Mouse (Mus musculus): Measurements from ENCODE around the gene 2010003K11Rik. TPM values are rescaled to one million over a fixed set of nuclear protein-coding genes. Genes with fewer than 3 reads are reported as not detected.

2010003K11Rik gene
- total and polyA plus RNA-seq, 3 experiments = not detected

DNA sequence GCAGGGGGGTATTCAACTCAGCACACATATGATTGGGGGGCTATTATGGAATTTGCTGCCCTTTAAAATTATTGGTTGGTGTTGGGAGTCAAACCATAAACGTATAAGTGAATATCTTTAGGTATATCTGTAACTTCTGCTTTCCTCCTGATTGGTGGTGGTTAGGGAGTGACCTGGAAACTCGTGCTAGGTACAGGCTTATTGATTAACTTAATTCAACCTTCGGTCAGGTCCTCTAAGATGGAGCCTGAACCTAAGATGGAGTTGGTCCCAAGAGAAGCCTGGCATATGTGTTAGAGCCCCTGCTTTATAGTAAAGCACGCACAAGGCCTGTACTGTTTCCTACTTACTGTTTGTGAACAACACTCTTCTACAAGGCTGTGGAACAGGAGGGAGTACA is 46.7 kb upstream of the 2010003K11Rik start:
- dilution Hi-C loops (cut with MboI; ENCODE audit: extremely low pct_ligation_motif_present, extremely low pct_unique_long_range_greater_than_20kb, low sequenced_read_pairs) (no loop called here), in situ Hi-C loops (cut with MboI; ENCODE audit: low pct_ligation_motif_present, low pct_unique_long_range_greater_than_20kb, low sequenced_read_pairs) (no loop called here)
- Histone ChIP-seq H3K79me2 (replicated peaks; ENCODE audit: control insufficient read depth, extremely low read depth, insufficient read depth, poor library complexity, severe bottlenecking) (no peaks in the 10 kb centered on the region), H3K27me3 (replicated peaks) (no peaks in the 10 kb centered on the region), H3K9ac (ENCODE audit: insufficient read depth, low read depth) (no peak overlapping the region), H3K4me1 (ENCODE audit: control insufficient read depth in 1 of 2, insufficient read depth in 2 of 2) (no peaks in the 10 kb centered on the region), H3K9me3 (replicated peaks; ENCODE audit: low read length) (peaks cover 2% of the 10 kb centered on the region), H3K27ac (ENCODE audit: insufficient read depth, low read depth) (no peak overlapping the region), H3K36me3 (replicated peaks in 1 of 2; ENCODE audit: control insufficient read depth in 1 of 2, insufficient read depth in 1 of 2, low read length in 1 of 2) (peaks cover 0 to 4% of the 10 kb centered on the region in 2 experiments), H3K4me2 (ENCODE audit: insufficient read depth, low read depth, poor library complexity, severe bottlenecking) (no peak overlapping the region), H3K4me3 (replicated peaks in 1 of 3; ENCODE audit: low read depth in 2 of 3, low read length in 2 of 3, poor library complexity in 1 of 3) (no peak overlapping the region)
- no peak for TF ChIP-seq ZMIZ1 (IDR thresholded peaks at IDR 0.05; ENCODE audit: low read depth, low read length)
- TF ChIP-seq BHLHE40 (IDR thresholded peaks at IDR 0.05; ENCODE audit: low read depth, low read length) = no peak
- no peak for TF ChIP-seq NELFE (IDR thresholded peaks at IDR 0.05; ENCODE audit: low read depth, low read length)
- TF ChIP-seq UBTF (IDR thresholded peaks at IDR 0.05; ENCODE audit: low read depth, low read length) = no peak
- TF ChIP-seq RAD21 (IDR thresholded peaks at IDR 0.05; ENCODE audit: low read depth, low read length) = no peak
- no peak for TF ChIP-seq MAFK (IDR thresholded peaks at IDR 0.05; ENCODE audit: insufficient replicate concordance, low read length)
- no peak for TF ChIP-seq TBP (conservative IDR thresholded peaks at IDR 0.05; ENCODE audit: low read depth, low read length)
- no peak for TF ChIP-seq RCOR1 (conservative IDR thresholded peaks at IDR 0.05; ENCODE audit: low read depth, low read length)
- TF ChIP-seq CHD1 (IDR thresholded peaks at IDR 0.05; ENCODE audit: low read depth, low read length) = no peak
- no peak for TF ChIP-seq NRF1 (IDR thresholded peaks at IDR 0.05; ENCODE audit: low read depth, low read length)
- TF ChIP-seq MYC (IDR thresholded peaks at IDR 0.05; ENCODE audit: low read depth, low read length) = no peak
- TF ChIP-seq ZNF384 (IDR thresholded peaks at IDR 0.05; ENCODE audit: low read depth, low read length) = no peak
- TF ChIP-seq MEF2A (IDR thresholded peaks at IDR 0.05; ENCODE audit: borderline replicate concordance, low read depth, low read length) = no peak
- TF ChIP-seq MAZ (IDR thresholded peaks at IDR 0.05; ENCODE audit: low read depth, low read length) = no peak
- no peak for TF ChIP-seq JUND (conservative IDR thresholded peaks at IDR 0.05; ENCODE audit: low read depth, low read length)
- no peak for TF ChIP-seq KAT2A (IDR thresholded peaks at IDR 0.05; ENCODE audit: insufficient replicate concordance, low read length)
- no peak for TF ChIP-seq ETS1 (conservative IDR thresholded peaks at IDR 0.05; ENCODE audit: low read depth, low read length)
- no peak for DNase-seq (ENCODE audit: extremely low read depth)

DNA sequence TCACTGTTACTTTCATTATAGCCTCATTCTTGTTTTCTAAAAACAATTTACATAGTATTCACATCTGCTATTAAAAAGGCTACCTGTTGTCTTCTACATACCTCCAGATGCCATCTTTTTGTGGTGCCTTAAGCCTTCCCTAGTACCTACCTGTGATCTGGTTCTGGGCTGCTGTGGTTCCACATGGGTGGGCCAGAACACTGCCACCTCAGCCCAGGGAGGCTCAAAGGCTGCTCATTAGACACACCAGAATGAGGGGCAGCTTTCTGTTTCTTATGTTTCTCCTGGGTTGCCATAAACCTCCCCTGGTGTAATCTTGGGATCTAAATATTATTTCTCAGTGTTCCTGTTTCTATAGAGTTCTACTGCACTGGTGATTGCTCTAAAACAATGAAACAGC is 43.7 kb upstream of the 2010003K11Rik start:
- no peak overlapping the region for H3K4me3 ChIP-seq (replicated peaks in 1 of 3; ENCODE audit: low read depth in 2 of 3, low read length in 2 of 3, poor library complexity in 1 of 3)
- peaks cover 2% of the 10 kb centered on the region for H3K9me3 ChIP-seq (replicated peaks; ENCODE audit: low read length)
- in situ Hi-C loops (cut with MboI; ENCODE audit: low pct_ligation_motif_present, low pct_unique_long_range_greater_than_20kb, low sequenced_read_pairs) (no loop called here), dilution Hi-C loops (cut with MboI; ENCODE audit: extremely low pct_ligation_motif_present, extremely low pct_unique_long_range_greater_than_20kb, low sequenced_read_pairs) (no loop called here)
- no peak for DNase-seq (ENCODE audit: extremely low read depth)
- no peaks in the 10 kb centered on the region for H3K27me3 ChIP-seq (replicated peaks)
- no peak overlapping the region for H3K9ac ChIP-seq (ENCODE audit: insufficient read depth, low read depth)
- no peaks in the 10 kb centered on the region for H3K79me2 ChIP-seq (replicated peaks; ENCODE audit: control insufficient read depth, extremely low read depth, insufficient read depth, poor library complexity, severe bottlenecking)
- H3K4me2 ChIP-seq (ENCODE audit: insufficient read depth, low read depth, poor library complexity, severe bottlenecking) = no peak overlapping the region
- no peaks in the 10 kb centered on the region for H3K4me1 ChIP-seq (ENCODE audit: control insufficient read depth in 1 of 2, insufficient read depth in 2 of 2)
- no peak overlapping the region for H3K27ac ChIP-seq (ENCODE audit: insufficient read depth, low read depth)
- no peak for TF ChIP-seq JUN (IDR thresholded peaks at IDR 0.05; ENCODE audit: insufficient read depth, low read depth, low read length)
- TF ChIP-seq MAX (IDR thresholded peaks at IDR 0.05; ENCODE audit: low read length) = no peak
- no peak for TF ChIP-seq POLR2A (IDR thresholded peaks at IDR 0.05; ENCODE audit: low read depth, low read length)
- TF ChIP-seq RAD21 (IDR thresholded peaks at IDR 0.05; ENCODE audit: low read depth, low read length) = no peak
- no peak for TF ChIP-seq MAZ (IDR thresholded peaks at IDR 0.05; ENCODE audit: low read depth, low read length)
- TF ChIP-seq UBTF (IDR thresholded peaks at IDR 0.05; ENCODE audit: low read depth, low read length) = no peak
- TF ChIP-seq SMC3 (IDR thresholded peaks at IDR 0.05; ENCODE audit: low read depth, low read length) = no peak
- TF ChIP-seq USF2 (conservative IDR thresholded peaks at IDR 0.05; ENCODE audit: low read depth, low read length) = no peak
- no peak for TF ChIP-seq NELFE (IDR thresholded peaks at IDR 0.05; ENCODE audit: low read depth, low read length)
- no peak for TF ChIP-seq TBP (conservative IDR thresholded peaks at IDR 0.05; ENCODE audit: low read depth, low read length)
- no peak for TF ChIP-seq CHD1 (IDR thresholded peaks at IDR 0.05; ENCODE audit: low read depth, low read length)
- no peak for TF ChIP-seq TCF12 (IDR thresholded peaks at IDR 0.05; ENCODE audit: low read depth, low read length)
- H3K36me3 ChIP-seq (replicated peaks in 1 of 2; ENCODE audit: control insufficient read depth in 1 of 2, insufficient read depth in 1 of 2, low read length in 1 of 2) = peaks cover 0 to 4% of the 10 kb centered on the region in 2 experiments
